Mouse (Mus musculus): ENCODE measurements around the gene Pax5.

DNA sequence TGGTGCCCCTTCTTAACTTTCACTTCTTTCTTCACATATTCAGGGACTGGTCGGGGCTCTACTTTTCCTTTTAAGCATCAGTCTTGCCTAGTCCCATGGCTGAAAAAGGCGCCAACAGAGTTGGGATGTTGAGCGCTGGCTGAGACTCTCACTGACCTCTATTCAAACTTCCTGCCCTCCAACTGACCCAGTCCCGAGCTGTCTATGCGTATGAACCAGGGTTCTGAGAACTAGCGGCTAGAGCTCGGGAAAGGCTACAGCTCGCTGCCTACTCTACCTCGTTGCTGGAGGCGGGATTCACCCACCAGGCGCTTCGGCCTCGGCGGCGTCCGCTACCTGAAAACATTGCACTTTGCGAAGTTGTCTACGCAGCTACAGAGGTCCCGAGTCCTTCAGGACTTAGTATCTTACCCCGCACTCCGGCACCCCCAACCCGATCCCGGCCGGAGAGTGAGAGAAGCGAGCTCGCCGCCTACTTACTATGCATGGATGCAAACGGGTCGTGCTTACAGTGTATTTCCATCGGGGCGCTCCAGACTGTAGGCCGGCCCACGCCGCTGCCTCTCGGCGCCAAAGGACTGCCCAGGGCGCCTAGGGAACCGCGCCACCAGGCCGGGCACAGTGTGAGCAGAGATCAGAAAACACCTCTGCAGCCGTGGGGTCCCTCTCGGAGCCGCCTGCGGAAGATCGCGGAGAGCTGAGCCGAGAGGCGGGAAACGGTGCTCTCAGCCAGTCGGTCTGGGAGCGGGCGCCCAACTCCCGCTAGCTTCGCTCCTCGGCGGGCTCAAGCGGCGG is 7.2 kb downstream of the Pax5 start:
- no peak for TF ChIP-seq POLR2A (IDR thresholded peaks at IDR 0.05; ENCODE audit: low read depth, low read length)
- no peak for TF ChIP-seq CTCF (conservative IDR thresholded peaks at IDR 0.05; ENCODE audit: insufficient read depth, insufficient read length, low read depth, low read length)
